Mouse (Mus musculus) common myeloid progenitor, adult 5-6 weeks (primary cell): ENCODE measurements around the gene Slc22a2. TPM values are rescaled to one million over a fixed set of nuclear protein-coding genes. Genes with fewer than 3 reads are reported as not detected.
A peak's percentile ranks its signal among the peaks of the same experiment; 100 is the strongest.
"Not testable (repeated sequence)": the region's sequence is repeated elsewhere in the genome, so short reads cannot be mapped to it uniquely, and the experiment has no call there.

Experiments used
- ATAC-seq: replicated peaks from 2 replicates; pipeline ENCODE4 v1.8.0; 2016; ENCODE audit warnings: low read depth, mild to moderate bottlenecking, moderate TSS enrichment, inconsistent platforms; ENCODE audit not compliant: poor library complexity, severe bottlenecking
- total RNA-seq: library from RNA; stranded (forward); fragments of 200-1000, 187-1606 nt; gene quantifications from 2 replicates; pipeline ENCODE4 v1.2.3, GENCODE M21; 2017

Slc22a2 gene
- total RNA-seq, 1 experiment from 2014 or later, result not detected

DNA sequence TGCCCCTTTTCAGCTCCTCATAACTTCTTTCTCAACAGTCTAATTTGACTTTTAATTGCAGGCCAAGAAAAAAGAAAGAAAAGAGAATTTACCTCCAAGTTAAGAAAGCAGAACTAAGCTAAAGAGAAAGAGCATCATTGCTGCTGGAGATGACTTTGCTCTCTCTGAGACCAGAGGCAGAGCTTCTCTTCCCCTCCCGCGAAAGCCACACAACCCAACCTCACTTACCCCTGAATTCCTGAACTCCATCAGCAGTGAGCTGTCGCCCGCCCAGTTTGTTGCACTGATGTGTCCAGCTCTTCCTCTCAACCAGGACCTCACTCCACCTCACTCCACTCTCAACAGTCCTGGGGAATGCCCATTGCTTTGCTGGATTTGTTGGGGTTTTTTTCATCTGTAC lies 44.1 kb downstream of the Slc22a2 start:
- ATAC-seq, result peak; percentile 74

DNA sequence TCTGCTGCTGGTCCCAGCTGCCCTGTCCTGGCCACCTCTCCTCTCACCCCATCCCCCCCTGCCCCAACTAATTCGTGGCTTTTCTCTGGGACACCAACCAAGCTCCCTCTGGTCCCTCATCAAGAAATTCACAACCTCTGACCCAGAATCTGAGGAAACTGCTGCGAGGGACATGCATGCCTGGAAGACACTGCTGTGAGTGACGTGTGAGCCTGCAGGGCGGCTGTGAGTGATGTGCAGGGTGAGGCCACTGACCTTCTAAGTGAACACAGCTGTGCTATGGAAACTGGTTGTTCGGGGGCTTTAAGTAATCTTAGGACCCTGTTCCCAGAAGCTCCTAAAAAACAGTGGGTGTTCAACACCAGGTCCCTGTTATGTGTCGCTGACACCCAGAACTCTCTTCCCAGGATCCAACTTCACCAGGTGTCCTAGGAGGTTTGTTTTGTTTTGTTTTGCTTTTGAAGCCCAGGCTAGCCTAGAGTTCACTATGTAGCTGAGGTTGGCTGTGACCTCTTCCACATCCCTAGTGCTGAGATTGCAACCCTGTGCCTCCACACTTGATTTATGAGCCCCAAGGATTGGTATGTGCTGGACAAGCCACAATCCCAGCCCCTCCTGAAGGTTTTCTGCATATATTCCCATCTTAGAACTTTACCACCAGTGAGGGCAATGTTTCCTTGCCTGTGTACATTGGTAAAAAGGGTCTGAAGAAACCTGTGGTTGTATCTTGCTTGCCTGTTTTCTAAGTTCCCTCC lies 47.2 kb downstream of the Slc22a2 start:
- no peak for ATAC-seq

DNA sequence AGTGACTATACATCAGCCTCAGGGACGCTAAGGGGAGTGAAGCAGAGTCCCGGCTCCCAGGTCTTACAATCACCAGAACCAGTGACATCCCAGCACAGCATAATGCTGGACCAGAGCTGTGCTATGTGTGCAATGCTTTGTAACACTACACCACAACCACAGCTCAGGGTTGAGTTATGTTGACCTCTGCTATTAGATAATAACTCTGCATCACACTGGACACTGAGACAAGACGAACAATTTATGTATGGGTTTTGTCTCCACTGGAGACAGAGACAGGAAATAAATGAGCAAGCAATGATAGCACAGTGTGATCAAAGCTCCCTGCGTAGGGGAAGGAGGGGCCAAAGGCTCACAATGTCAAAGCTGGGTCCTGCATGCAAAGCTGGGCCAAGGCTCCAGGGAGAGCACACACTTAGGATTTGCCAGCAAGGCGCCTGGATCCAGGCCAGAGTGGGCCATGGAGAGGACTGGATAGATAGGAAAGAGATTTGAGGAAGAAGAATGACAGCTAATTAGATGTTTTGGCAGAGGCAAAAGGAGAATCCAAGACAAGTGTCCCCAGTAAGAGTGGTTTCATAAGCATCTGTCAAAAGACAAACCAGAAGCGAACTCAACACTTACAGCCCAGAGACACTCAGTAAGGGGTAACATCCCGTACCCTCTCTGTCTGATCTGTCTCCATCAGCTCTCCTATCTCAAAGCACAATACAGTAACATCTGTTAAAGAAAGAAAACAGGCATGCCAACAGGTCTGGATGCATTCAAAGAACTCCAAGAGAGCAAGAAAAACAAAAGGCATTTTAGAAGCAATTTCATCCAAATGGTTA lies 48.1 kb downstream of the Slc22a2 start:
- ATAC-seq, result 0 out of 2 replicates have a peak, but pooled peaks have one; percentile 29

DNA sequence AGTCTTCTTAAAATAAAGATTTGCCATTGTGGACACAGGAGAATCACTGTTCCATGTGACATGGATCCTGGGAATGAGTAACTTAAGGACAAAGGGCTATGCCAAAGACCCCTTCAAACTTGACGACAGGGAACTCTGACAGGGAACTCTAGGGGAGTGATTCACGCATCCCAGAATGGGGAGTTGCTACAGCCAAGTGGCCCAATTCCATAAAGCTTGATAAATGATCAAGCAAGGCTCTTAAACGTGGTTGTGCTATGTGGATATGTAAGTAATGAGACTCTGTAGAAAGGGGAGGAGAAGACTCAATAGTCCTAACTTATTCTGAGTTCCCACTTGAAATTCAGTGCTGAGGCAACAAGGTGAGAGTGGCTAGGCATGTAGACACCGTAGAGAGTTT lies 50.9 kb downstream of the Slc22a2 start:
- no peak for ATAC-seq

DNA sequence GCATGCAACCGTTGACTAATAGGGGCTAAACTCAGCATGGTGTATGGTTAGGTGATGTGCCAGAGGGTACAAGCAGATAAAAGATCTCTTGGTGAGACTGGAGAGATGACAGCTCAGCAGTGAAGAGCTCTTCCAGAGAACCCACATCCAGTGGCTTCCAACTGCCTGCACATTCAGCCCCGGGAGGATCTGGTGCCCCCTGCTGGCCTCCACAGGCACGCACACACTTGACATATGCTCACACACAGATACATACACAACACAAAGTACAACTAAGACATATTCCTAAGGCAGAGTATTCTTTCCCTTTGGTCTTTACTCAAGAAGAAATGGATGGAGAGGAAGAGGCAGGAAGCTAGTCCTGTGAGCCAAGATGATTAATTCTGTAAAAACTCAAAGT lies 55.7 kb downstream of the Slc22a2 start:
- ATAC-seq, result no peak

DNA sequence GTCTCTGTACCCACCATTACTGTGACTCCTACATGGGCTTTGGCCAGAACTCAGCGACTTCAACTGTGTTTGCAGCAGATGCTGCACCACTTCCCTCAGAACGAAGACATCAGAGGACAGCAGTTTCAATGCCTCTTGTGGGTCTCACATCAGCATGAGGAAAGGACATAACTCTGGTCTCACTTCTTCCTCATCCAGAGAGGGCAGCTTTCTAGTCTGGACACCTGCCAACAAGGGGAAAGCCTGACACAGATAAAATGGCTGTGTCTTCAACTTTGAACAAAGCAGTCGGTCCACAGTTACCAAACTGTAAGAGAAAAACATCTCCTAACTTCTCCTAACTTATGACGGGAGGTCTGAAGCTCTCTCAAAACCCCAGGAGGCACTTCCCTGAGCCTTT lies 57.2 kb downstream of the Slc22a2 start:
- ATAC-seq, result no peak; the same call in 1 of the 2 replicates

DNA sequence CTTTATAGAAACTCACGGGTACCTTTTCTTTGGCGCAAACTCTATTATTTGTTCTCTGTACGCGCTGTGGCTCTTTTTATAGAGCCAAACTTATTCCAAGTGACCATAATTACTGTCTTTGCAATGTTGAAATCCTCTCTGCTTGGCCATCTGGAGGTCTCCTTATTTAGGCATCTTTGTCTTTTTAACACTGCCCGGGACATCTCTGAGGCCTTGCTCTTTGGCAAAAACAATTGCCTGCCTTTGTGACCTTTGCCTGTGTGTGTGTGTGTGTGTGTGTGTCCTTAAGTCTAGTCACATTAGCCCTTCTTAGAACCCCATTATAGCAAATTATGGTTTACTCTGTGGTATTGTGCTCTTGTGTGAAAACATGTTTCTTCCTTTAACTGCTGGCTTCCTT lies 61.5 kb downstream of the Slc22a2 start:
- ATAC-seq, result no peak

DNA sequence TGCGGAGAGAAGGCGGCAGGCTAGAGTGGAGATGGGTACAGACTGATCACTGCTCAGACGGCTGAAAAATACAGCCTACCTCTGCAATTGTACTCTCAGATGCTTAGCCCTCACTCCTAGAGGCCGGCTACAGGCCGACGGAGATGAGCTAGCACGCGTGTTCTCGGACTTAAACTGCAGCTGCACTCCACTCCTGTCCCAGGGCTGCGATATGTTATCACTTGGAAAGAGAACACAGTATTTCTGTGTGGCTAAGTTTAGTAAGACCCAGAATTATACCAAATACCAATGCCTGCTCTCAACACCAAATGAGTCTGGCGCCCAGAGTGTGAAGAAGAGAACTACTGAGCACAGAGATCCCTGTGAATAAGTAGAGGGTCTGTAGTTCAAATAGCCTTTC lies 68.7 kb downstream of the Slc22a2 start:
- ATAC-seq, result no peak

DNA sequence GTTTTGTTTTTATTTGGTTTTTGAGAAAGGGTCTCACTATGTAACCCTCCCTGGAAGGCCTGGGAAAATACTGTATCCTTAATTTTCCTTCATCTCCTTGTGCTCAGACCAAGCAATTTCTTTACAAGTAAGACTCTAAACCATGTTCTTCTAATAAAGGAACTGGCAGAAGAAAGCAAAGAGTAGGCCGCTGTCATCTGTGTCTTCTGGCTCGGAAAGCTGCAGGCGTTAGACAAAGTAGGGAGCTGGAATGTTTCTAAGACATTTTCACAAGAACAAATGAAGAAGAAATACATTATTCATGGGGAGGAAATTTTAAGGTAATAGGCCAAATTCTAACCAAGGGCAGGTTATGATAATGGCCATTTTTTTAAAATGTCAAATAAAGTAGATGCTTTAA lies 70.1 kb downstream of the Slc22a2 start:
- ATAC-seq, result no peak

DNA sequence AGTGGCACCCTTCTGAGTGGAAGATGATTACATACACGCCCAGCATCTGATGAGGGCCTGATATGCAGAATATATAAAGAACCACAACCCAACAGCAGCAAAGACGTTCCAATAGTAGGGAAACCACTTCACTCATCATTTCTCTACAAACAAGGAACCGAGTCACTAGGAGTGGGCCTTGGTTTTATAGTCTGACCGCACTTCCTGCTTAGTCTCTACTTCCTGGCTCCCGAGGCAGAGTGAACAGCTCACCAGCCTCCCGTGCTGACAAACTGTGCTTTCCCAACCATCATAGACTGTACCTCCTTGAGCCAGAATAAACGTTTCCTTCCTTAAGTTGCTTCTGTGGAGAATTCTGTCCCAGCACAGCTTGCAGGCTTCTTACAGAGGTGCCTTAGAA lies 71.9 kb downstream of the Slc22a2 start:
- ATAC-seq, result peak; percentile 96

DNA sequence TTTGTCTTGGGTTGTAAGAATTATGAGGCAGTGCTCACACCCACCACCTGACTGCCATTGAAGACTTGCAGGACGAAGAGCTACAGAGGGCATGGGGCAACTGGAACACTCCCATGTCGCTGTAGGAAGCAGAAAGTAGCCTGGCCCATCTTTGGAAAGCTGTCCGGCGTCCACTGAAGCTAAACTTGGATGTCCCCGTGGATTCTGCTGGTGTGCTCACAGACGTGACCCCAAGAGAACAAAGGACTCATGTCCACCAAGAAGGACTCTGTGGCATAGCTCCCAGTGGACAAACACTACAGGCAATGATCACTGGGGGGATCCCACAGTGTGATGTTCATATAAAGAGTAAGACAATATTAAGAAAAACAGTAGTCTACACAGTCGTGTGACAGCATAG lies 74.9 kb downstream of the Slc22a2 start:
- no peak for ATAC-seq

DNA sequence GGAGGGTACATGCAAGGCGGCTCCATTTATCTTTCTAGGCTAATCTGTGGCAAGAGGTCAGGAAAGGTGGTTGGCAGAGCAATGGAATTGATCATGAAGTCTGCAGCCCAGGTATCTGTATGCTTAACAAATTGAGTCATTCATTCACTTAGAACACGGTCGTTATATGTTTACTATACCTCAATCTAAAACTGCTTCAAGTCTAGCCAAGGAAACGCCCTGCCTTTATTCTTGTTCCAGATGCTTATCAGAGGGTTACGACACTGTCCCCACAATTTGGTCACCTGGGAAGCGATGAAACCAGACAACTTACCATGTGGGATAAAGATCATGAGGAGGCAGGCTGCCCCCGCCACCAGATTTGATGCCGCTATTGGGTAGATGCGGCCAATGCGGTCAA lies 75.3 kb downstream of the Slc22a2 start:
- no peak for ATAC-seq

DNA sequence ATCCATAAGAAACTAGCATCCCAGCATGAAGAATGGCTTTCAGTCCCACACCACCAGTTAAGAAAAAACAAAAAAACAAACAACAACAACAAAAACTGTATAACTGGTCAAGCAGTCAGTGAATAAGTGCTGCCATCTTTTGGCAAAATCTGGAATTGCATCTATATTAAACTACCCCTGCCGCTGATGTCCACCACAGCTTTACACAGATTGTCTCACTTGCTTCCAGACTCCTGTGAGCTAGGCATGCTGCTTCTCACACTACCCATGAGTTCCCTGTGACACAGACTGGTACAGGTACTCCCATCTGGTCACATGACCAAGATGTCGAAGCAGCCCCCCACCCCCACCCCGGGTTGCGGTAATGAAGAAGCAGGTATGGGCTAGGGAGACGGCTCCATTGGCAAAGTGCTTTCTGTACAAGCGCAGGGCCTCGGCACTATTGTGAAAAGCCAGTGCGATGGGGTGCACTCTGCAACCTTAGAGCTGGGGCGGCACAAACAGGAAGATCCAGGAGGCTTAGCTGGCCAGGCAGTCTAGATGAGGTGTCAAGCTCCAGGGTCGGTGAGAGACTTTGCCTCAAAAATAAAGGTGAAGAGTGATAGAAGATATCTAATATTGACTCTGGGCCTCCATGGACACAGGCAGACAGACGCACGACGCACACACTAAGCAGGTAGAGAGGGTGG lies 76.8 kb downstream of the Slc22a2 start:
- ATAC-seq, result no peak

DNA sequence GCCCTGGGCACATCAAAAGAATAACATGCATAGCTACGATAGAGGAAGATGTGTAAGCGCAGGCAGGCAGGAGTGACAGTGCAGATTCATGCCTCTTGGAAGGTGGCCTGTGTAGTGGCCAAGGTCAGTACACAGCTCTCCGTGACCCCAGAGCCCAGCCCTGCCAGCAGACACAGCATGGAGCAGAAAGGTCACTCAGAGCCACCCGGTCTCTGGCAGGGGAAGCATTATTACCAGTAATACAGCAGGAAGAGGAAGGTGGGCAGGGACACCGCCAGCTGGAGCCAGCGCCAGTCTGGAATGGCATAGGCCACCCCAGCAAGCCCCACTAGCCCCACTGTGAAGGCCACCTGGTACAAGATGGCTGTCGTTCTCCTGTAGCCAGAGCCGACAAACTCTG lies 80.2 kb downstream of the Slc22a2 start:
- ATAC-seq, result no peak

DNA sequence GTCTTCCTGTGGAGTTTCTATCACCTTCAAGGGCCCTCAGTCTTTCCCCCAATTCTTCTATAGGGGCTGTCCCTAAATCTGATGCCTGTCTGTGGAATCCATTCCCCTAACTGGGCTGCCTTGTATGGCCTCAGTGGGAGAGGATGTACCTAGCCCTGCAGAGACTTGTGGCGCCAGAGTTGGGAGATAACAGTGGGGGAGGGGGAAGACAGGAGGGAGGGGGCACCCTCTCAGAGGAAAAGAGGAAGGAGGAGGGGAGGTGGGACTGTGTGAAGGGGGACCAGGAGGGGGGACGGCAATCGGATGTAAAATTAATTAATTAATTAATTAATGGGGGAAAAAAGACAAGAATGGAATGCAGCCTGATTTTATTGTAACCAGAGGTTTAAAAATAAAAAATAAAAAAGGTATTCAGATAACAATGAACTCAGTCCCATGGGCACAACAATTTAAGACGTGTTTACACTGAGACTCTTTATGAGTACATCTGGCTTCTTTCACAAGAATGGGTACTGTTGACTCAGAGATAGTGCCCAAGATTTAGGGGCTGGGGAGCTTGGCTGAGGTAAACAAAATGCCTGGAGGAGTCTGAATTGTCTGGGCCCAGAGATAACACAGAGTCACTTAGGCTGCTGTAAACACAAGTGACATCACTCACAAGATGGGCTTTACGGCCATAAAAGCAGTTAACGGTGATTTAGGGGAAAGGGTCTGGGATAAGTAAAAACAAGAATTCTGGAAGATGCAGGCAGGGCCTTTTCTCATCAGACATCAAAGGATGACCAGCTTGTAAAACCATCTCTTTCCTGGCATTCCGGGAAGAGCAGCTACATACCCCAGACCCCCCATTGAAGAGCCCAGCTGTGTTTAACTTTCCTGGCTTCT lies 84.8 kb downstream of the Slc22a2 start:
- peak; percentile 55 for ATAC-seq

DNA sequence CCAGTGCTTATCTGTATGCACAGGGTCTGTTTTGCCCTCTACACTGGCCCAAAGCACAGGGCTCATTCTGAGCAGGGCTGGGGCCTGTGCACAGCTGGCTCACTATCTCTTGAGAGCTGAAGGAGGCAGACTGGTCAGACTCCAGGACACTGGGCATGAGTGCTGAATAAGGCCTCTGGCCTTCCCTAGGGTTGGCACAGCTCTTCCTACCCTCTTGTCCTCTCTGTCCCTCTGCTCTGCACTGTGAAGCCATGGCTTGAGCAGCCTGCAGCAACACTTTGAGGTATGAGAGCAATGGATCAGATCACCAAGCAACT lies 85.4 kb downstream of the Slc22a2 start:
- ATAC-seq, result peak; percentile 36; the same call in 1 of the 2 replicates

DNA sequence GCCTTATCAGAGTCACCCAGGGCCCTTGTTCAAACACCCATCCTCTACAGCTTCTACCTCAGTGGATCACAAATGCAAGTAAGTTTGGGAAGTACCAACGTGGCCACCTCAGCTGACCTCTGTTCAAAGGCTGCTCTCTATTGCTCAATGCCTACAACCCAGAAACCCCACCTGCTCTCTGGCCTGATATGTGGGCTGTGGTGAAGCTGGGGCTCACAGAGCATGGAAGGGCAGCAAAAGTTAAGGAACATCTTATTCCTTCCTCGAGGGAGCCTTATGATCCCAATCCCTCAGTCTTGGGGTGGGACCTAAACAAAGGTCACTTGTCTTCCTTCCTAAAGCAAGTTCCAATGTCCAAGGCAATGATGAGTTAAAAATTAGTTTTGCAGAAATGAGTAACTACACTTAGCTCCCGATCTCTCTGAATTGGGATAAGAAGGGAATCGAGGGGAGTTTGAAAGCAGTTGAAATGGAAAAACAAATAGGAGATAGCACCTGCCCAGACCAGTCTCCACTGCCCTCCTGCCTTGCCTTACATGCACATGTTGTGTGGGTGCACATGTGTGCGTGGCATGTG lies 87.2 kb downstream of the Slc22a2 start:
- ATAC-seq, result no peak

DNA sequence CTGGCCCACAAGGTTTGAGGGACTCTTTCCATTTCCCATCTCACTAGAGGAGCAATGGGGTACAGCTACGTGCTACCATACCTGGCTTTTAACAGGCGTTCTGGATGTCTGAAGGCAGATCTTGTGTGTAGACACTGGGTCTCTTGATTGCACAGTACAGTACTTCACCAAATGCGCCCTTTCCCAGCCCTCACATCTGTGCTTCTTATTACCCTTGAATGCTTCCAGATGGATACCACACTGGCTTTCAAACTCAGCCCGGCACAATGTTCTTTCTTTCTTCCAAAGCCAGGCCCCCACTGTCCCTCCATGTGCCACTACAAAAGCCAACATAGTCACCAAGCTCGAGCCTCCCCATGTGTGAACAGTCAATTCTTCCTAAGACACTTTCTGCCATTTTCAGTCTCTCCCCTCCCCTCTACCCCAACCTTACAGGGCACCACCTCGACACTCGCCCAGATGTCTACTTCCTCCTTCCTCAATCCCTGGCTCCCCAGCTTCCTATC lies 88.4 kb downstream of the Slc22a2 start:
- ATAC-seq, result no peak

DNA sequence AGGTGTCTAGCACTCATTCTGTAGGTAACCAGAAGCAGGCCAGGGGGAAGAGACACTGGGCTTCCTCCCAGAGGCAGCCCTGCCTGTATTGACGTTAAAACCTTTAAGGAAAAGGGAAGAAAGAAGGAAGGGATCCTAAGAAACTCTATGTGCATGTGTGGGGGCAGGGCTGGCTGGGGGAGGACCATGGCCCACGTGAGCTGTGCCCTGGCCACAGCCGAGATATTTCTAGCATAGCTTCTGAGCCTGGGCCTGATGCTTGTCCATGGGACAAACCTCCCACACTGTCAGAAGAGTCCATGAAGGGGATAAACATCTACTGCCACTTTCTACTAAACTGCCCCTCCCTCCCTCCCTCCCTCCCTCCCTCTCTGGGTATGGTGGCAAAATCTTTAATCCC lies 89.9 kb downstream of the Slc22a2 start:
- ATAC-seq, result no peak

DNA sequence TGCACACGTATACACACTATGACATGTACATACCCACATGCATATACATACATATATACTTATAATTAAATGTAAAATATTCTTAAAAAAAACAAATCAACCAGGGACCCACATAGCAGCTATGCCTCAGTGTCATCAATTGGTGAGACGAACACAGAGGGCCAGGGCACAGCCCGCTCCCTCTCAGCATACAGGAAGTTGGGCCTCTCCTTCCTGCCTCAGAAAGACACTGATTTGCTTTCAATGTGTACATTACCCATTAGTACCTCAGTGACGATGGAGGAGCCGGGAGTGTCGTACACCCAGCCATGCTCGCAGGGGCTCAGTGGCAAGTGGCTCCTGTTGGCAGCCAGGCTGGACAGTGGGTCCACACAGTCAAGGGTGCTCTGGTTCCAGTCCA lies 91.0 kb downstream of the Slc22a2 start:
- not testable (repeated sequence) for ATAC-seq
